Mouse (Mus musculus): Measurements from ENCODE around the gene Nfix. TPM values are rescaled to one million over a fixed set of nuclear protein-coding genes. Genes with fewer than 3 reads are reported as not detected.

The Nfix gene
- polyA plus RNA-seq, 1 experiment from 2014 or later: 413 TPM

DNA sequence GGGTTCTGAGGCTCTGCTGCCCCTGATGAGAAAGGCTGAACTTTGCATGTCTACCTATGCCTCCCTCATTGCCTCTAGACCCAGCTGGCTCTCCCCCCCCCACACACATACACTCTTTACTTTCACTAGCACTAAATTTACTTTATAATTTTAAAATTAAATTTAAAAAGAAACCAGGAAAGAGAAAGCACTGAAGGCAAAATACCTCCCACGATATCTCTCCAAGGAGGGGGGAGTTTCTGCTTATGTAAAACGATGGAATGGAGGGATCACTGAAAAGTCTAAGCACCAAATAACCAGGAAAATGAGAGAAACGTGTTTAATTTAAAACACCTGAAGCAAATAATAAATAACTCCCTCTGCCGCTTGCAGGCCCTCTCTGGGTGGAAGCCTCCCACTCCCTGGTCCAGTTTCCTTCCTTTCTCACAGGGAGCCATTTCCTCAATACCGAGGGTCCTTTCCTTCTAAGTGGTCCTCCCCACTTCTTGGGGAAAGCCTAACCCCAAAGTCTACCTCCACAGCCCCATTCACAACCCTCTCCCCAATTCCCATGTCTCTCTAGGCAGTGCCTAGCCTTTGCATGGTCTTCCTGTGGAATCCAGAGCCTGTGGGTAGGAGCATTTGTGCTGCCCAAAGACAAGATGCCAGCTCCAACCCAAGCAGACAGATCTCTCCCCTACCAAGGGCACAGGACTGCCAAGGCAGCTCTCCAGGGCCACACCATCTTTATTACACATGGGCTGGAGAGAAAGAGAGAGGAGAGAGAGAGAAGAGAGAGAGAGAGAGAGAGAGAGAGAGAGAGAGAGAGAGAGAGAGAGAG is 18.2 kb downstream of the Nfix start:
- H3K4me2 ChIP-seq (replicated peaks): peak overlapping the region; percentile 43
- ATAC-seq (replicated peaks): no peak
- H3K9me3 ChIP-seq: no peaks in the 10 kb centered on the region
- no peak overlapping the region for H3K4me3 ChIP-seq
- peak overlapping the region; percentile 97 for H3K27ac ChIP-seq (replicated peaks)
- H3K4me1 ChIP-seq: peaks cover 95% of the 10 kb centered on the region
- 28% methylated on average over 5 of the region's 5 CpGs for whole genome bisulfite sequencing
- peaks cover 17% of the 10 kb centered on the region for H3K27me3 ChIP-seq
- peak overlapping the region; percentile 65 for H3K9ac ChIP-seq (replicated peaks)
- H3K36me3 ChIP-seq: no peaks in the 10 kb centered on the region

DNA sequence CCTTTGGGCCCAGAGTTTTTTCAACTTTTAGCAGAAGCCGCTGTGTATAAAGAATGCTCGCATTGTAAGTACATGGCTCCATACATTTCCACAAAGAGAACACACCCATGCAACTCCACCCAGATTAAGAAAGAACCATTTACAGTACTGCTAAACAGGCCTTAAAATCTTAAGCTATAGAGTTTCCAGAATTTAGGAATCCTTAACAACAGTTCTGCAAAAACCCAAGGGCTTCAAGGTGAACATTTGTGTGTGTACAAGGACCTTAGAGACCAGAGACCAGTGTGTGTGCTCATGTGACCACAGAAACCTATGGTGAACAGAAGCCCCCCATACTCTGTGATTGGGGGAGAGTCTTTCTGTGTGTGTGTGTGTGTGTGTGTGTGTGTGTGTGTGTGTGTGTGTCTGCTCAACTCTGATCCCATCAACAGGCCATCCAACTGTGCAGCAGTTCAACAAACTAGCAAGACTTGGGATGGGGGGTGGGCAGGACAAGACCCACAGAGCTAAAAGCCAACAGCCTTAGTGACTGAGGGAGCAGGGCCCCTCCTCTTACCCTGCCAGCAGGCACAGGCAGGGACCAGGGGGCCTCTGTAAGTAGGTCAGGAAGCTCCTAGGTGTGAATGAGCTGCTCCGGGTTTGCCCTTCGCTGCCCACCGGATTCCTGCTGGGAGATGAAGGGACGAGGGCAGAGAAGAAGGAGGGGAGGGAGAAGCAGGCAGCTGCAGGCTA is 19.0 kb downstream of the Nfix start:
- WGBS: 31% methylated on average over 6 of the region's 6 CpGs
- H3K9me3 ChIP-seq: no peaks in the 10 kb centered on the region
- H3K27me3 ChIP-seq: peaks cover 14% of the 10 kb centered on the region
- peak overlapping the region; percentile 65 for H3K9ac ChIP-seq (replicated peaks)
- peak overlapping the region; percentile 43 for H3K4me2 ChIP-seq (replicated peaks)
- no peak for ATAC-seq (replicated peaks)
- no peaks in the 10 kb centered on the region for H3K36me3 ChIP-seq
- H3K27ac ChIP-seq (replicated peaks): peak overlapping the region; percentile 97
- H3K4me1 ChIP-seq: peaks cover 94% of the 10 kb centered on the region
- H3K4me3 ChIP-seq: no peak overlapping the region

DNA sequence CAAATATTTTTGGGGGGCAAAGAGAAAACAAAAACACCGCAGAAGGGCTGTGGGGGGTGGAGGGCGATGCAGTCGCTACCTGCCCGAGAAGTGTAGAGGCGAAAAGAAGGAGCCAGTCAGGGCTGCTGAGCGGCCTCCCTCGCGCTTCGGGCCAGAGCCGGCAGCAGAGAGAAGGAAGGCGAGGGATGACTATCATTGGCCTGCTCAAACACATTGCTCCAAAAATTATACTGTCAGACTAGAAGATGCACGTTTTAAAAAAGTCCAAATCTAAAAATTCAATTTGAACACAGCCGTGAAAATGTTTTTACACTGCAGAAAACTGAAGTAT is 20.0 kb downstream of the Nfix start:
- peaks cover 14% of the 10 kb centered on the region for H3K27me3 ChIP-seq
- peak overlapping the region; percentile 43 for H3K4me2 ChIP-seq (replicated peaks)
- peak overlapping the region; percentile 65 for H3K9ac ChIP-seq (replicated peaks)
- peak overlapping the region; percentile 21 for H3K4me3 ChIP-seq
- peak; percentile 14 for ATAC-seq (replicated peaks)
- no peaks in the 10 kb centered on the region for H3K9me3 ChIP-seq
- 7% methylated on average over 13 of the region's 13 CpGs for WGBS
- peaks cover 94% of the 10 kb centered on the region for H3K4me1 ChIP-seq
- peak overlapping the region; percentile 97 for H3K27ac ChIP-seq (replicated peaks)
- no peaks in the 10 kb centered on the region for H3K36me3 ChIP-seq

DNA sequence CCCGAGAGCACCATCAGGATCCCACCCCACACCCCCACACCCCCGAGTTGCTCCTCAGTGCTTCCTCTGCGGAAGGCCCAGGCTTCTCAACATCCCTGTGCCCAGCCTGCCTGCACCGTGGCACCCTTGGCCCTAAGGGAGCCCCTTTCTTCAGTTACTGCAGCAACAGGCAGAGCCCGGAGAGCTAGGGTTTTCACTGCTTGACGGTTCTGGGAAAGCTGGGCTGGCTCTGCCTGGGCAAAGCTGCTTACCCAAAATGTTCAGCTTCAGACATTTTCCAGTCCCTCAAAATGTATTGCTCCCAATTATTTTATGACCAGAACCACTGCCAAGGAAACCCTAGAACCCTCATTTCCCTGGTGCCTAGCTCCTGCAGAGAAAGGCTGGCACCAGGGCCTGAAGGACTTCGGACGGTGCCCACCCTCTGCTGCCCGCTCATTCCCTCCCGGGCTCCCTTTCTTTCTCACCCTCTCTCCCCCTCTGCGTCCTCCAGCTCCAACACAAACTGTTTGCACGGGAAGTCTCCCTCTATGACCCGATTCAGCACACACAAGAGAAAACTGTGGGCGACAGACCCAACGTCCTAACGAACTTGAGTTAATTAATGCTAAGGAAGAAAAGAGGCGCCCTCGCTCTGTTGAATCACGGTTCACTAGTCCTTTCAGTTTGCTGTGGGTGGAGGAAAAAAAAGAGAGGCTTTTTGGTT is 20.5 kb downstream of the Nfix start:
- Histone ChIP-seq H3K4me3 (peak overlapping the region; percentile 21), H3K27me3 (peaks cover 14% of the 10 kb centered on the region), H3K9ac (replicated peaks) (peak overlapping the region; percentile 65), H3K9me3 (no peaks in the 10 kb centered on the region), H3K27ac (replicated peaks) (peak overlapping the region; percentile 97), H3K4me2 (replicated peaks) (peak overlapping the region; percentile 43), H3K36me3 (no peaks in the 10 kb centered on the region), H3K4me1 (peaks cover 93% of the 10 kb centered on the region)
- ATAC-seq (replicated peaks): peak; percentile 63
- 3% methylated on average over 19 of the region's 19 CpGs for WGBS

DNA sequence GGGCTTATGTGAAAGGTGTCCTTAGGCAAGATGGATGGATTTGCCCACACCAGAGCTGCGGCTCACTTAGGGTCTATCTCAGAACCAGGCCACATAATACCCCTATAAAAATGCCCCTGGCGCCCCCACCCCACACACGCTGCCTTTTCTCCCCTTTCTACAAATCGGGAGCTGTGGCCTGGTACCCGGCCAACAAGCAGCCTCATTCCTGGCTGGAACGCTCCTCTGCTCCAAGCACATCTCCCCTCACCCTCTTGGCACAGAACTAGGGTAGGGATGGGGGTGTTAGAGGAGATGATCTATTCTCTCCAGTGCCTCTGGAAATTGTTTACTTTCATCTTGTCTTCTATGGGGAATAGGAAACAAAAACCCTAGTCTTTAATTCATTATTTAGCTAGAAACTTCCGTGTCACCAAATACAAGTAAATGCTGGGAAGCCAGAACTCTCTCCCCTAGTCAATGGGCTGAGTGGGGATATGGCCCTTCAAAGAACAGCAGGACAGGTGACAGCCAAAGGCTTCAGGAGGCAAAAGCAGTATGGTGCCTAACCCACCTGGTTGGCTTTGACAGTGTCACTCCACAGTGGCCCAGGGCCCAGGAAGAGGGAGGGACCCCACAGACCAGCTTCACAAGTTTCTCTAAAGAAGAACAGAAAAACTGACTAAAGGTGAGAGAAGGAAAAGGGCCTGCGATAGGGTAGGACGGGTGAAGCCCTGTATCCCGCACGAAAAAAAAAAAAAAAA is 21.3 kb downstream of the Nfix start:
- Histone ChIP-seq H3K4me1 (peaks cover 91% of the 10 kb centered on the region), H3K27ac (replicated peaks) (peak overlapping the region; percentile 97), H3K36me3 (no peaks in the 10 kb centered on the region), H3K4me2 (replicated peaks) (peak overlapping the region; percentile 43), H3K9ac (replicated peaks) (peak overlapping the region; percentile 65), H3K27me3 (peaks cover 14% of the 10 kb centered on the region), H3K4me3 (peak overlapping the region; percentile 21), H3K9me3 (no peaks in the 10 kb centered on the region)
- WGBS: 9% methylated on average over 11 of the region's 11 CpGs
- no peak for ATAC-seq (replicated peaks)

DNA sequence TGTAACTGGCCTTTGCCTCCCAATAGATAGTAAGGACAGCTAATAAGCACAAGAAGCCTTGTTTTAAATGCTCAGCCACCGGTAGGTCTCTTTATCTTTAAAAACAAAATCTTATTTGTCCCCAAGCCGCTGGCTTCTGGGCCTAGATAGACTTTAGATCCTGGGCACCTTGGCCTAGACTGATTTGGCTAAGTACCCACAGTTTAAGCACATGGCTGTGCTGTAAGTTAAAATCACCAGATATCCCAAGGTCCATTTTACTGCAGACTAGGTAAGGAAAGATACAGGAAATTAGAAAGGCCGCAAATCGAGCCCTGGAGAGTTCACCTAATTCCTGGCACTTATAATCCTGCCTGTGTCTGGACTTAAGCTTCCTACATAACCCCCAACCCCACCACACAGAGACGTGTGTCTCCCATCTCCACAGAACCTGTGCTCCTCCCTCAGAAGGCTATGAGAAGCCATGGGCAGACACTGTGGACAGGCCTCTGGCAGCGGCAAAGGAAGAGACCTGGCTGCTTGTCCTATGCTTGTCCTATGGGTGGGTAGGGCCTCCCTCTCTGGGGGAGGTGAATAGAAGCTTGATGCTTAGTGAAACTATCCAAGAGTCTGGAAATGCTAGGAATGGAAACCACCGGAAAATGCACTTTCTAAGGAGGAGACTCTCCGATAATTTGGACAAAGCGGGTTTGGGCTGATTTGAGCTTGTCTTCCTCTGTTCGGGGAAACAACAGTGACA is 22.1 kb downstream of the Nfix start:
- Histone ChIP-seq H3K27ac (replicated peaks) (peak overlapping the region; percentile 97), H3K4me3 (0 out of 2 replicates have a peak overlapping the region, but pooled peaks have one; percentile 0)

DNA sequence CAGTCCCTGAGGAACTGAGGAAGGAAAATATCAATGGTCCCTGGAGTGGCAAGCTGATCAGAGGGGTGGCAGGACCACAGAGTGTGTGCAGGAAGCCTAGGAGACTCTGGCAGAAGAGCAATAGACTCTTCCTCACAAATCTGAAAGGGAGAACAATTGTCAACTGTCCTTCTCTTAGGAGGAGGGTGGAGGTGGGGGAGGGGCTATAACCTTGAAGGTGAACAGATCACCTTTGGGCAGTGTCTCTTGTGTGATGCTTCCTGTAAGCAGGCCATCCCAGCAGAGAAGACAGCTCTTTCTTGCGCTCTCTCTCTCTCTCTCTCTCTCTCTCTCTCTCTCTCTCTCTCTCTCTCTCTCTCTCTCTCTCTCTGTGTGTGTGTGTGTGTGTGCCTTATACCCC is 23.6 kb downstream of the Nfix start:
- H3K27ac ChIP-seq (replicated peaks): peak overlapping the region; percentile 97
- H3K27me3 ChIP-seq: peaks cover 8% of the 10 kb centered on the region; the same call in 1 of the 2 replicates

More for the DNA sequence above, 22.1 kb downstream of the Nfix start:
- no peaks in the 10 kb centered on the region for H3K9me3 ChIP-seq
- peak overlapping the region; percentile 43 for H3K4me2 ChIP-seq (replicated peaks)
- WGBS: 27% methylated on average over 10 of the region's 10 CpGs
- no peaks in the 10 kb centered on the region for H3K36me3 ChIP-seq
- peaks cover 85% of the 10 kb centered on the region for H3K4me1 ChIP-seq
- peak overlapping the region; percentile 65 for H3K9ac ChIP-seq (replicated peaks)
- no peak for ATAC-seq (replicated peaks)
- H3K27me3 ChIP-seq: peaks cover 14% of the 10 kb centered on the region

DNA sequence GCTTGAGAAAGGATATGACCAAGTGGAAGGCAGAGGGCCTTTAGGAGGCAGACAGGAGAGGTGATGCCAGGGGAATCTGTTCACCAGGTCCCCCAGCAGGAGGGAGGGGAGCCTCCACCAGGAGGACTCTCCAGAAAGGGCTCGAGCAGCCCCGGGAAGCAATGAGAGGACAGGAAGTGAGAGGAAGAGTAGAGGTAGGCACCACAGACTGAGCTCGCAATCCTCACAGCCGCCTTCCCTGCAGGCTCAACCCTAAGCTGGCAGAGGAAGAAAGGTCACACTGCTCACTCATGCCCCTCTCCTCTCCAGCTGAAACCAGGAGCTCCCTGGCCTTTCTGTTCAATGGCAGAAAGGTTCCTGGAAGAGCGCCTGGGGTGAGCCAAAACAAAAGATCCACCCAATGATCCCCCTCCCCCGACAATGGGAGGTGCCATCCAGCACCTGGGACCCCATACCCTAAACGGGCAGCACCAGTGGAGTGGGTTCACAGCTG is 24.5 kb downstream of the Nfix start:
- Histone ChIP-seq H3K27me3 (peaks cover 4% of the 10 kb centered on the region; the same call in 1 of the 2 replicates), H3K9me3 (no peaks in the 10 kb centered on the region), H3K36me3 (no peaks in the 10 kb centered on the region), H3K9ac (replicated peaks) (peak overlapping the region; percentile 41), H3K4me1 (peaks cover 81% of the 10 kb centered on the region), H3K4me2 (replicated peaks) (peak overlapping the region; percentile 70), H3K27ac (replicated peaks) (peak overlapping the region; percentile 97), H3K4me3 (peak overlapping the region; percentile 13)
- ATAC-seq (replicated peaks): no peak
- WGBS: 4% methylated on average over 7 of the region's 7 CpGs

More for the DNA sequence above, 23.6 kb downstream of the Nfix start:
- Histone ChIP-seq H3K4me2 (replicated peaks) (peak overlapping the region; percentile 70), H3K9me3 (no peaks in the 10 kb centered on the region), H3K4me3 (no peak overlapping the region), H3K9ac (replicated peaks) (0 out of 2 replicates have a peak overlapping the region, but pooled peaks have one; percentile 41), H3K36me3 (no peaks in the 10 kb centered on the region), H3K4me1 (peaks cover 85% of the 10 kb centered on the region)
- no peak for ATAC-seq (replicated peaks)
- WGBS: 17% methylated on average over 1 of the region's 1 CpGs

DNA sequence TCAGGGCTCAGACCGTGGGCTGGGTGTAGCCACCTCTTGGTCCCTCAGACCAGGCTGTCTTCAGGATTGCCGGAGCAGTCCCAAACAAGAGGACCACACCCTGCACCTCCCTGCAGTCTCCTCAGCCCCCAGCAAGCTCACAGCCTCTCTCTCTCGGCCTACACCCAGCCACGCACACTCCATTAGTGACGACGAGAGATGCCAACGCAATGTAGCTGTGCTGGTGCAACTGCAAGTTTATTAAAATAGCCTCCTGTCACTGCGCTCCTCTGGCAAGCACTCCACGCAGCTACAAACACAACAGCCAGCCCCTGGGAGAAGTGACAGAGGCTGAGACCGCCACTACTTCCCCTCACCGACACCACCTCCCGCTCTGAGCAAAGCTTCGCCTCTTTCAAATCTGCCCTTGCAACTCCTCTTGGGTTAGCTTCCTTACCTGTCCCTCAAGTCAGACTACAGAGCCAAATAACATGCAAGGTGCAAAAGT is 25.0 kb downstream of the Nfix start:
- H3K9me3 ChIP-seq: no peaks in the 10 kb centered on the region
- no peak for ATAC-seq (replicated peaks)
- 6% methylated on average over 13 of the region's 13 CpGs for WGBS
- no peaks in the 10 kb centered on the region for H3K36me3 ChIP-seq
- H3K9ac ChIP-seq (replicated peaks): peak overlapping the region; percentile 41
- peak overlapping the region; percentile 70 for H3K4me2 ChIP-seq (replicated peaks)
- peak overlapping the region; percentile 13 for H3K4me3 ChIP-seq
- H3K4me1 ChIP-seq: peaks cover 79% of the 10 kb centered on the region
- peak overlapping the region; percentile 97 for H3K27ac ChIP-seq (replicated peaks)
- H3K27me3 ChIP-seq: peaks cover 4% of the 10 kb centered on the region; the same call in 1 of the 2 replicates

DNA sequence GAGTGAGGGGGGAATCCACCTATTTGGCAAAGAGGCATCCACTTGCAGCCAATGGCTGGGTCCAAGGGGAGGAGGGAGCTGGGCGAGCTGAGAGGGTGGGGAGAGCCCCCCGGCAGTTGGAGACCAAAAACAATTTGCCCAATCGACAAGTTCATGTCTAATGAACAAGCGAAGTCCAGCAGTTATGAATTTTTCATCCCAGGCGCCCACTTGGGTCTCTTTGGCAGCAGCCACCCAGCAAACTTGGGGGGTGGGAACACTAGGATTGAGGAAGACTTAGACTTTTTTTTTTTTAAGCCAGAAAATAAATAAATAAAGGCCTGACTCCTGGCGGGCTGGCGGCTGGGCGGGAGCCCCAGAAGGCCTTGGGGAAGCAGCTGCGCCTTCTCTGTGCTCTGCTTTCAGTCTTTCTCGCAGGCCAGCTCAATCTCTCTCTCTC is 25.7 kb downstream of the Nfix start:
- Histone ChIP-seq H3K36me3 (no peaks in the 10 kb centered on the region), H3K27ac (replicated peaks) (peak overlapping the region; percentile 97), H3K27me3 (peaks cover 4% of the 10 kb centered on the region; the same call in 1 of the 2 replicates), H3K4me1 (peaks cover 78% of the 10 kb centered on the region), H3K9me3 (no peaks in the 10 kb centered on the region), H3K4me3 (peak overlapping the region; percentile 43; the same call in 1 of the 2 replicates), H3K4me2 (replicated peaks) (peak overlapping the region; percentile 70), H3K9ac (replicated peaks) (peak overlapping the region; percentile 29; the same call in 1 of the 2 replicates)
- 2% methylated on average over 10 of the region's 10 CpGs for WGBS
- peak; percentile 66 for ATAC-seq (replicated peaks)
